Mouse (Mus musculus): Measurements from ENCODE around the gene Tnks1bp1. TPM values are rescaled to one million over a fixed set of nuclear protein-coding genes. Genes with fewer than 3 reads are reported as not detected.

Gene Tnks1bp1
- polyA plus RNA-seq, 1 experiment from 2014 or later: 22.6 TPM

DNA sequence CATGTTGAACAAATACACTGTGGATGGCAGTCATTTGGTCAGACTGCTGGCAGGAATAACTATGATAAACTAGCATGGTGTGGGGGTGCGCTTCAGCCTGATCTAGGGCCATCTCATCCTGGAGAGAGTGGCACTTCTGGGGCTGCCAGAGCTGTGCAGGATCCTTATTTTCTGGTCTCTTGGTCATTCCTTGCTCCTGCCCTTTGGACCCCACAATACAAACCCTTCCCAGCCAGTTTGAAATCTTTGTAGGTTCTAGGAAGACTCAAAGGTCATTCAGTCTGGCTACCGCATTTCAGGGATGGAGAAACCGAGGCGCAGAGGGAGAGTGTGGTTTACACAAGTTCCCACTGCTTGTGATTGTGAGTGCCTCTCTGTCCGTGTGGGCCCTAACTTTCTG lies 19.1 kb downstream of the Tnks1bp1 start:
- no peaks in the 10 kb centered on the region for H3K27me3 ChIP-seq
- no peaks in the 10 kb centered on the region for H3K9me3 ChIP-seq
- 95% methylated on average over 5 of the region's 5 CpGs for WGBS
- H3K36me3 ChIP-seq: peaks cover 69% of the 10 kb centered on the region
- H3K4me1 ChIP-seq (replicated peaks): 0 out of 2 replicates have a peak, but pooled peaks cover 9% of the 10 kb centered on the region
- no peak overlapping the region for H3K4me2 ChIP-seq
- no peak overlapping the region for H3K4me3 ChIP-seq
- ATAC-seq (ENCODE audit: low read depth): no peak
- H3K9ac ChIP-seq: no peak overlapping the region
- no peak overlapping the region for H3K27ac ChIP-seq (replicated peaks)

GRCm38 (mm10) chr2:85067903-85068625 lies 20.2 kb downstream of the Tnks1bp1 start:
- Histone ChIP-seq H3K9ac (no peak overlapping the region), H3K27me3 (no peaks in the 10 kb centered on the region), H3K36me3 (peaks cover 67% of the 10 kb centered on the region), H3K4me1 (replicated peaks) (0 out of 2 replicates have a peak, but pooled peaks cover 9% of the 10 kb centered on the region), H3K9me3 (no peaks in the 10 kb centered on the region), H3K27ac (replicated peaks) (no peak overlapping the region), H3K4me2 (no peak overlapping the region), H3K4me3 (no peak overlapping the region)
- WGBS: 79% methylated on average over 10 of the region's 10 CpGs
- ATAC-seq (ENCODE audit: low read depth): no peak

- Histone ChIP-seq H3K27ac (replicated peaks) (no peak overlapping the region), H3K27me3 (no peaks in the 10 kb centered on the region), H3K36me3 (peaks cover 67% of the 10 kb centered on the region), H3K9me3 (no peaks in the 10 kb centered on the region), H3K4me3 (no peak overlapping the region), H3K9ac (no peak overlapping the region), H3K4me2 (no peak overlapping the region), H3K4me1 (replicated peaks) (0 out of 2 replicates have a peak, but pooled peaks cover 9% of the 10 kb centered on the region)
- WGBS: 77% methylated on average over 2 of the region's 2 CpGs
- ATAC-seq (ENCODE audit: low read depth): no peak
Measured at GRCm38 (mm10) chr2:85068626-85069025, 20.8 kb downstream of the Tnks1bp1 start.

GRCm38 (mm10) chr2:85070086-85070485 lies 22.3 kb downstream of the Tnks1bp1 start:
- peaks cover 67% of the 10 kb centered on the region for H3K36me3 ChIP-seq
- ATAC-seq (ENCODE audit: low read depth): no peak
- WGBS: 62% methylated on average over 15 of the region's 15 CpGs
- 0 out of 2 replicates have a peak, but pooled peaks cover 9% of the 10 kb centered on the region for H3K4me1 ChIP-seq (replicated peaks)
- no peak overlapping the region for H3K9ac ChIP-seq
- H3K4me2 ChIP-seq: no peak overlapping the region
- H3K9me3 ChIP-seq: no peaks in the 10 kb centered on the region
- H3K27me3 ChIP-seq: no peaks in the 10 kb centered on the region
- no peak overlapping the region for H3K27ac ChIP-seq (replicated peaks)
- no peak overlapping the region for H3K4me3 ChIP-seq

- peaks cover 51% of the 10 kb centered on the region for H3K36me3 ChIP-seq
Measured at GRCm38 (mm10) chr2:85071921-85072320, 24.1 kb downstream of the Tnks1bp1 start.

DNA sequence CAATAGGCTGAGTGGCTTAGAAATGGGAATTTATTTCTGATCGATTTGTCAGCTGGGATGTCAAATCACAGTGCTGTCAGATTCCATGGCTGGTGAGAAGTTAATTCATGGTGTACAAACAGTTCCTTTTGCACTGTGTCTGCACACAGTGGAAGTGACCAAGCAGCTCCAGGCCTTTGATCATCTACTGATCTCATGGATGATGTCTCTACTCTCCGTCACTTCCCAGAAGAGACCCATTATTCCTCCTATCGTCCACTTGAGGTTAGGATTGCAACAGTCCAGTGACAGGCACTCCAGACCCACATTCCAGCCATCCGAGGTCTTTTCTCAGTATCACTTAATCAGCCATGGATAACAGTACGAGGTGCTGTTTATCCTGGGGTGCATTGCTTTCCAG lies 25.9 kb downstream of the Tnks1bp1 start:
- no peaks in the 10 kb centered on the region for H3K27me3 ChIP-seq
- no peak overlapping the region for H3K4me3 ChIP-seq
- no peaks in the 10 kb centered on the region for H3K9me3 ChIP-seq
- H3K27ac ChIP-seq (replicated peaks): no peak overlapping the region
- no peak overlapping the region for H3K9ac ChIP-seq
- 0 out of 2 replicates have a peak, but pooled peaks cover under 1% of the 10 kb centered on the region for H3K4me1 ChIP-seq (replicated peaks)
- no peak overlapping the region for H3K4me2 ChIP-seq
- WGBS: 90% methylated on average over 5 of the region's 5 CpGs
- peaks cover 56% of the 10 kb centered on the region for H3K36me3 ChIP-seq
- no peak for ATAC-seq (ENCODE audit: low read depth)

More at GRCm38 (mm10) chr2:85071921-85072320, 24.1 kb downstream of the Tnks1bp1 start:
- Histone ChIP-seq H3K9me3 (no peaks in the 10 kb centered on the region), H3K4me1 (replicated peaks) (0 out of 2 replicates have a peak, but pooled peaks cover 9% of the 10 kb centered on the region), H3K4me3 (no peak overlapping the region), H3K9ac (no peak overlapping the region), H3K4me2 (no peak overlapping the region), H3K27ac (replicated peaks) (no peak overlapping the region), H3K27me3 (no peaks in the 10 kb centered on the region)
- WGBS: 94% methylated on average over 5 of the region's 5 CpGs
- ATAC-seq (ENCODE audit: low read depth): no peak

- H3K9me3 ChIP-seq: no peaks in the 10 kb centered on the region
- no peak overlapping the region for H3K4me3 ChIP-seq
- H3K9ac ChIP-seq: no peak overlapping the region
- H3K4me2 ChIP-seq: no peak overlapping the region
- no peaks in the 10 kb centered on the region for H3K27me3 ChIP-seq
- 62% methylated on average over 11 of the region's 11 CpGs for WGBS
- H3K27ac ChIP-seq (replicated peaks): no peak overlapping the region
- ATAC-seq (ENCODE audit: low read depth): peak; percentile 91
- peaks cover 12% of the 10 kb centered on the region; the same call in 1 of the 2 replicates for H3K4me1 ChIP-seq (replicated peaks)
- 0 out of 2 replicates have a peak, but pooled peaks cover 3% of the 10 kb centered on the region for H3K36me3 ChIP-seq
Measured at GRCm38 (mm10) chr2:85088716-85089646, 41.2 kb downstream of the Tnks1bp1 start.

GRCm38 (mm10) chr2:85091325-85091724 lies 43.5 kb downstream of the Tnks1bp1 start:
- no peak overlapping the region for H3K9ac ChIP-seq
- no peak overlapping the region for H3K4me2 ChIP-seq
- H3K4me3 ChIP-seq: no peak overlapping the region
- H3K27me3 ChIP-seq: no peaks in the 10 kb centered on the region
- no peak for ATAC-seq (ENCODE audit: low read depth)
- no peak overlapping the region for H3K27ac ChIP-seq (replicated peaks)
- peaks cover 12% of the 10 kb centered on the region; the same call in 1 of the 2 replicates for H3K4me1 ChIP-seq (replicated peaks)
- no peaks in the 10 kb centered on the region for H3K36me3 ChIP-seq
- no peaks in the 10 kb centered on the region for H3K9me3 ChIP-seq
- 94% methylated on average over 4 of the region's 4 CpGs for whole genome bisulfite sequencing

- H3K9me3 ChIP-seq: no peaks in the 10 kb centered on the region
- H3K4me2 ChIP-seq: no peak overlapping the region
- no peak for ATAC-seq (ENCODE audit: low read depth)
- H3K4me3 ChIP-seq: no peak overlapping the region
- no peak overlapping the region for H3K9ac ChIP-seq
- 94% methylated on average over 1 of the region's 1 CpGs for WGBS
- H3K27ac ChIP-seq (replicated peaks): no peak overlapping the region
- H3K4me1 ChIP-seq (replicated peaks): peaks cover 12% of the 10 kb centered on the region; the same call in 1 of the 2 replicates
- no peaks in the 10 kb centered on the region for H3K27me3 ChIP-seq
- no peaks in the 10 kb centered on the region for H3K36me3 ChIP-seq
Measured at GRCm38 (mm10) chr2:85093376-85093775, 45.6 kb downstream of the Tnks1bp1 start.

DNA sequence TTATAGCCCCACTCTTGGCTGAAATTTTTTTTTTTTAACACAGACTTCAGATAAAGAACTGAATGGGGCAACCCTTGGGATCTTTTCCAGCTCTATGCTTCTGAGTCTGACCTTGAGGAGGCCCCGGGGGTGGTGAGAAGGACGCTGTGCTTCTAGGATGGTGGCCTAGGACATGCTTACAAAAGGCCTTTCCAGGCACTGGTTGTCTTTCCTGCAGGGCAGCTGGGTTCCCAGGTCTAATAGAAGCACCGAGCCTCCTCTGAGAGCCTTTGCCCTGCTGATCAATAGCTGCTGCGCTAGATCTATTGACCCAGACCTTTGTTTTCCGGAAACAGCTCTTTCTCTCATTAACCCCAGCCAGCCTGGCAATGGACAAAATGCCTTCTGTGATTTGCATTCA lies 48.1 kb downstream of the Tnks1bp1 start:
- WGBS: 22% methylated on average over 5 of the region's 5 CpGs
- ATAC-seq (ENCODE audit: low read depth): no peak
- no peak overlapping the region for H3K4me2 ChIP-seq
- H3K4me3 ChIP-seq: no peak overlapping the region
- no peaks in the 10 kb centered on the region for H3K4me1 ChIP-seq (replicated peaks)
- H3K36me3 ChIP-seq: no peaks in the 10 kb centered on the region
- H3K27me3 ChIP-seq: no peaks in the 10 kb centered on the region
- no peaks in the 10 kb centered on the region for H3K9me3 ChIP-seq
- H3K27ac ChIP-seq (replicated peaks): no peak overlapping the region
- H3K9ac ChIP-seq: no peak overlapping the region

DNA sequence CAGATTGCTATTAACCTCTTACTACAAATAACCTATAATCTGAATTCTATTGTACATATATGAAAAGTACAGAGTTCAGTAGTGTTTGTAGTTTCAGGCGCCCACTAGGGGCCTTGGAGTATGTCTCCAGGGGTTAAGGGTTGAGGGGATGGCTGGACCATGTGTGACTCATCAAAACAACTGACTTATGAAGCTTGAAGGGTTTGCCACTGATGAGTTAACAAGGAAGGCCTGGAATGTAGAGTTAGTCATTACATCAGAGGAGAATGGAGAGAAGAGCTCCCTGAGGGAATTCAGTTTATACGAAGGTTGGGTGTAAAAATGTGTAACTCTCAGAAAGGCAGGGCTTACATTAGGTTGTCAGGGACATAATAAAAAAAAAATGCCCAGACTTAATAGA lies 50.2 kb downstream of the Tnks1bp1 start:
- Histone ChIP-seq H3K4me2 (no peak overlapping the region), H3K27ac (replicated peaks) (no peak overlapping the region), H3K9me3 (no peaks in the 10 kb centered on the region), H3K4me3 (no peak overlapping the region), H3K36me3 (no peaks in the 10 kb centered on the region), H3K27me3 (no peaks in the 10 kb centered on the region), H3K4me1 (replicated peaks) (no peaks in the 10 kb centered on the region), H3K9ac (no peak overlapping the region)
- WGBS: 86% methylated on average over 2 of the region's 2 CpGs
- no peak for ATAC-seq (ENCODE audit: low read depth)

Measured in neural tube, embryonic 13.5 days (tissue).